Mouse (Mus musculus): ENCODE results near the gene Ankrd31.
"Not testable (repeated sequence)": the region's sequence is repeated elsewhere in the genome, so short reads cannot be mapped to it uniquely, and the experiment has no call there.

Gene Ankrd31

GRCm38 (mm10) chr13:96939680-96940079, 191.6 kb downstream of the Ankrd31 start:
- DNase-seq (ENCODE audit: low read depth, low spot score): no peak

DNA sequence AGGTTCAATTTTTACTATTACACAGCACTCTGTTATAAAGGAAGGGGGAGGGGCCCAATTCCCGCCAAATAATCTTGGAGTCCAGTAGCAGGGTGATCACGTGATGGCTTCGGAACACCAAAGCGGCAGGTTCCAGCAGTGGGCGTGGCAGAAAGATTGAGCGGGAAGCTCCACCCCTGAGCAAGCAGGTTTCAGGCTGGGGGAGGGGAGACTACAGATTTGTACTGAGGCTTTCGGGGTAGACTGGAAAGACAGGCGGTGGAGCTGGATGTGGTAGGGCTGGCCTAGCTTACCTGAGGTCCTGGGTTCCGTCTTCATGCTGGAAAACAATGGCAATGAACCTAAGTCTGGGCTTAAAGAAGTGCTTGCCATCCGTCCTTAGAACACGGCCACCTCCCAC, 193.4 kb downstream of the Ankrd31 start:
- not testable (repeated sequence) for DNase-seq (ENCODE audit: low read depth, low spot score)

DNA sequence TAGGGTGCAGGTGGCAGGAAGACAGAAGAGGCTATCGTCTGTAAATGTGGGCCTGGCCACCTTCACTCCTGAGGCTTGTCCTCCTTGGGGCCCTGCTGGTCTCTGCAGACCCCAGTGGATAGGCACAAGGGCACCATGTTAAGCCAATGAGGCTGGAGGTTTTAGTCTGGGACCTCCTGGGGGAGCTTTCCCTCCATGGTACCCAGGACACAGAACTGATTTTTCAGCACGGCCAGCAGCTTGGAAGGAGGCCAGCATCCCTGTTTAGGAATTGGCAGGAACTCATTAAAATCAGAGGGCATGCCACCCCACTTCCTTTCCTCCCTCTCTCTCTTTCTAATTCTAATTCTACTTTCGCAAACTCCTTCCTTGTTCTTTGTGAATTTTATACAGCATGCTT, 195.5 kb downstream of the Ankrd31 start:
- no peak for DNase-seq (ENCODE audit: low read depth, low spot score)

GRCm38 (mm10) chr13:96945748-96946147, 197.7 kb downstream of the Ankrd31 start:
- DNase-seq (ENCODE audit: low read depth, low spot score): no peak

- no peak for DNase-seq (ENCODE audit: low read depth, low spot score)
Observed at GRCm38 (mm10) chr13:96947722-96948121, 199.7 kb downstream of the Ankrd31 start.

DNA sequence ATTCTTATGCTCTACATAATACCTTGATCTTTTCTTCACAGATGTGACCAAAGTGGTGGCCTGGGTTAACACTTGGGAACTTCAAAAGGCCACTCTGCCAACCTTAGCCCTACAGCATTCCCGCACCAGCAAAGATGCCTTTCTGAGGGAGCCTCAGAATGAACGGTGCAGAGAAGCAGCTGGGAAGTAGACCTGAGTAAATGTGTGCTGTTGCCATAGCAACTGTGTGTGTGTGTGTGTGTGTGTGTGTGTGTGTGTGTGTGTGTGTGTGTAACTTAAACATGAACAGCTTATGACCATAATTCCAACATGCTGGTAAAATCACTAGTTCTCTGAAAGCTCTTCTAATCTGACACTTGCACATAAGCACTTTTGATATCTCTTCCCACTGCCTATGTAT, 203.8 kb downstream of the Ankrd31 start:
- no peak for DNase-seq (ENCODE audit: low read depth, low spot score)

DNA sequence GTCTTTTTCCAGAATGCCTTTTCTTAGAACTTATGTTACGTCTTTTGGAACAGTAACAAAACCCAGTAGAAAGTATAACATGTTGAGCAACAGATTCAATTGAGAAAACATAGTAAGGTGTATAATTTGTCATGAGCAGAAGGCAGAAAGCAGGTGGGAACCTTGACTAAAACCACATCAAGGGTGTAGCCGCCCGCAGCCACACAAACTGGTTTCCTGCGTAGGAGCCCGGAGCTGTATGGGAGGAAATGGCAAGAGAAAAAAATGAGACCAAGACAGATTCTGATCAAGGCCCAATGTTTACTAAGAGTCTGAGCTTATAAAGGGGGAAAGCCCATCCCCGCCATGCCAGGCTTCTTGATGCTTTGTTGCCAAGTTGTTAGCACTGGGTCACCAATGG, 208.4 kb downstream of the Ankrd31 start:
- no peak for DNase-seq (ENCODE audit: low read depth, low spot score)
